Mouse (Mus musculus): ENCODE data around the gene Hcls1. TPM values are rescaled to one million over a fixed set of nuclear protein-coding genes. Genes with fewer than 3 reads are reported as not detected.
A peak's percentile ranks its signal among the peaks of the same experiment; 100 is the strongest.

Gene Hcls1
- total RNA-seq, 2 experiments from 2014 or later: 7.2 to 8.3 TPM

DNA sequence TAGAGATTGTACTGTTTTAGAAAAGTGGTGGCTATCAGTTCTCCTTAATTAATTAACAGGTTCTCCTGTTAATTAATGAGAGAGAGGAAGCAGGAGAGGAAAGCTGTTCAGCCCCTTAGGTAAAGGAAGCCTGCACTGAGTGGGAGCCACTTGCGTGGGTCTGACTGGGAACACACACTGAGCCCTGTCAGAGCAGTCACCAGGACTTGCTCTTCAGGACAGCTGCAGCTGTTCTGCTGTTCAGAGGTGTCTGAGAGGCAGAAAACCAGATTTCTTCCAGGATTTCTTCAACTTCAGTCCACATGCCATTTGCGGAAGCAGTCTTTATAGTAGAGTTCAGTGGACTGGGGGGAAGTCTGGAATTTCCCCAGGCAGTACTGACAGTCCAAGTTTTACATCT lies 52.6 kb downstream of the Hcls1 start:
- DNase-seq (ENCODE audit: low spot score in 2 of 2): no peak

DNA sequence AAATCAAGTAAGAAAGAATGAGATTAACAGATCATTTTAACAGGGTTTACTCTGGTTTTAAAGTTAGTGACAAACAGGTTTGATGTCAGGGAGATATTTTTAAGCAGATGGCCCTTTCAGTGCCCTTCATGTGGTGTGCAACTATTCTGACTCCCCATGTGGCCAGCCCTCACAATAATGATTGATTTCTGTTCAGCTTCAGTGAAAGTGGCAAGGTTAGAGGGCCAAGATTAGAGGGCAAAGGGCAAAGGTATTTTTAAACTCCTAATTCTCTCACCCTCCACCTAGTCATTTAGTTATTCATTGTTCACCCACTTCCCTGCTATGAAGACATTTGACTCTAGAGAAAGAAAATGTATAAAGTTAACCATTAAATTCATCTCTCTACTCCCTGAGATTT lies 53.3 kb downstream of the Hcls1 start:
- no peak for DNase-seq (ENCODE audit: low spot score in 2 of 2)

DNA sequence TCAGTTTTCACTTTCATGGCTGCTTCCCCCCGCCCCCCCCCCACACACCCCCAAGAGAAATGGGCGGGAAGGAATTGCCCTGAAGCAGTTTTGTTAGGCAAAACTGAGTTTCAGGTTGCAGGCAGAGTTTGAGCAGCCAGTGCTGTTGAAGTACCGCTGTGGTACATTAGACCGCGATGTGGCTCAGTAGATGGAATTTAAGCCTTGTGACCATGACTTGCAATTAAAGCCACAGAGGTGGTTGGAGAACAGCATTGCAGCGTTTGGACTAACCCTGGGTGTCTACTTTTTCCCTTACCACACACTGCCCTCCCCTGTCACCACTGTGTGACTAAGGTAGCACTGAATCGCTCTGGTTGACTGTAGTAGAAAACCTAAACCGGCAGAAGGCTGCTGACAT lies 54.7 kb downstream of the Hcls1 start:
- no peak for DNase-seq (ENCODE audit: low spot score in 2 of 2)

DNA sequence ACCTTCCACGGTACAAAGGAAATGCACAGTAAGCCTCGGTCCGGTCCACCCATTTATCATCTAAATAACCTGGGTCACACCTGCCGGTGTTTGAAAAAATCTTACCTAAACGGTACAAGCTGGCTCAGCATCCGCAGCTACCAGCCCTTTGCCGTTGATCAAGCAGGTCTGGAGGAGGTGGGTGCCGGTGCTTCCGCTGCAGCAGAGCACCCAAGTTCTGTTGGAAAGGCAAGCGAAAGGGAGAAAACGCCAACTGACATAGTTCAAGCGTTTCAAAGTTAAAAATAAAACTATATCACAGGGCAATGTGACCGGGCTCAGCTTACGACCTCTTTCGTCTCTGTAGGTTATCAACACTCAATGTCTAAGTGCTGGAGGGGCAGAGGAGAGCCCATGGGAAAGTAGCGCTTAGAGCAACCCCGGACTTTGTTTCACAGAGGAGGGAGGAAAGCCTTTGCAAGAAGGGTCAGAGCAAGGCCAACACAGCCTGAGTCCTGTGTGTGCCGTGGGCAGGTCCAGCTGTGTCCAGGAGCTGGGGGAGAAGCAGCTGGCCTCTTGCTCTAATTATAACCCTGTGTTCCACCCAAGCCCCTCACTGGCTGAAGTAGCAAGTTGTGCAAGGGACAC lies 55.3 kb downstream of the Hcls1 start, which contains the start of gene Fbxo40:
TSS of gene Fbxo40 (minus strand) at position 469 of the 627 bp plus-strand sequence.
- no peak for DNase-seq (ENCODE audit: low spot score in 2 of 2)

DNA sequence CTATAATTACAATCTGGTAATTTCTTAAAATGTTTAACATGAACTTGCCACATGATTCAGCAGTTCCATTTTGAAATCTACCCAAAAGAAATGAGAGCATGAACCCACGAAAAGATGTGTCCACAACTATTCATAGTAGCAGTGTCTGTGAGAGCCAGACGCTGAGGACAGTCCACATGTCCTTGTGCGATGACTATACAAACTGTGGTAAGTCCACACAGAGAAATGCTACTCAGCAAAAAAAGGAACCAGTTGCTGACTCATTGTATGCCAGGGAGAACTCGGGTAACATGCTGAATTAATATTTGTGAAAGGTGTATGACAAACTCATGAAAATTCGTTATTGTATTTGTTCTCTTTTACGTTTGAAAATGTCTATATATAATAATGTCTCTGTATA lies 62.9 kb downstream of the Hcls1 start:
- no peak for DNase-seq (ENCODE audit: low spot score in 2 of 2)

DNA sequence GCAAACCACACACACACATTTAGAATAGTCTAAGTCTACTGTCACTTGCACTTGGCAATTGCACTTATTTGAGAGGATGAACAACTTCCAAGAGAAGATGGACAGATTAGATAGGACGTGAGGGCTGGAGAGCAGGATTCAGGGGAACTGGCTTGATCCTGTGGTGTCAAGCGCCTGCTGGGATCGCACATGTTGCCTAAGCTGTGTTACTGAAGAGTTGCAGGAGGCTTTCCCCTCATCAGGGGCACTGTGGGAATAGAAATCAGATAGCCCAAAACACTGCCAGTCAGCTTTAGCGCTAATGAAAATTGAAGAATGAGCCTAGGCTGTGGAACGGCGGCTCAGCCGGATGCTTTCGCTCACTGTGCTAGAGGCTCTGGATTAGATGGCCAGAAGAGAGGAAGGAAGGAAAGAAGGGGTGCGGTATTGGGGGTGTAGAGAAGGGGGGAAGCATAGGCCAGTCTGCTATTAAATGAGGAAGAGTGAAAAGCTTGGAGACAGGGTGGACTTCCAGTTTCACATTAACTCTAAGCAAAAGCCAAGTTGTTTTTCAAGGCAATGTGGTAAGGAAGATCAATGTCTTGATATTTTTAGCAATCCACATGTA lies 64.7 kb downstream of the Hcls1 start:
- DNase-seq (ENCODE audit: low spot score in 2 of 2): no peak

DNA sequence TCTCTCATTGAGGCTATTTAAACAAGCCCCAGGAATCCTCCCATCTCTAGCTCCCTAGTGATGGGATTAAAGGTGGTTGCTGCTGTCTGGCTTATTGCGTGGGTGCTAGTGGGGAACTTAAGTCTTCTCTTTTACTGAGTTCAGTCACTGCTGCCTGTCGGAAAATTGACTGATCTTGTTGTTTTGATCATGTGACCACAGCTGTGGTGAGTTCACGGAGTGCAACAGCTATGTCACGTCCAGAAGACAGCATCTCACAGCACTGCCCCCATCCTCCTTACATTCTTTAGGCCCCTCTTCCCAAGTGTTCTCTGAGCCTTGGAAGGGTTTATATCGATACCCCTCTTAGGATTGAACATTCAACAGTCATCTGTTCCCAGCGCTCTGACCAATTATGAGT lies 74.5 kb downstream of the Hcls1 start:
- DNase-seq (ENCODE audit: low spot score in 2 of 2): no peak

DNA sequence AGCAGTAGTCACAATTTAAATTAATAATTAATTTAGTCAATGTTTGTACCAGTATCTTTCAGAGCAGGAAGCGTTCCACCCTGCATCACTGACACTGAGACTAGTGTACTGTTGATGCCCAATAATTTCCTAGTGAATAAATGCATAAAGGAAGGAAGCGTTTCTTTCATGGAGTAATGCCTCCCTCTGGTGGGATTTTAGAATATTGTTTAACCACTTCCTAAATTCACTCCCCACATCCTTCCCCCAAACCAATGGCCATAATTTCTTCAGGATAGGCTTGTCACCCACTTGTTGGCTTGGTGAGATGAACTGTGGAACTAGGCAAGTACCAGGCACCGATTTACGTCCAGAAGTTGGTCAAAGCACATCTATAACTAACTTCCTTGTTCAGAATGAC lies 75.6 kb downstream of the Hcls1 start:
- DNase-seq (ENCODE audit: low spot score in 2 of 2): no peak

DNA sequence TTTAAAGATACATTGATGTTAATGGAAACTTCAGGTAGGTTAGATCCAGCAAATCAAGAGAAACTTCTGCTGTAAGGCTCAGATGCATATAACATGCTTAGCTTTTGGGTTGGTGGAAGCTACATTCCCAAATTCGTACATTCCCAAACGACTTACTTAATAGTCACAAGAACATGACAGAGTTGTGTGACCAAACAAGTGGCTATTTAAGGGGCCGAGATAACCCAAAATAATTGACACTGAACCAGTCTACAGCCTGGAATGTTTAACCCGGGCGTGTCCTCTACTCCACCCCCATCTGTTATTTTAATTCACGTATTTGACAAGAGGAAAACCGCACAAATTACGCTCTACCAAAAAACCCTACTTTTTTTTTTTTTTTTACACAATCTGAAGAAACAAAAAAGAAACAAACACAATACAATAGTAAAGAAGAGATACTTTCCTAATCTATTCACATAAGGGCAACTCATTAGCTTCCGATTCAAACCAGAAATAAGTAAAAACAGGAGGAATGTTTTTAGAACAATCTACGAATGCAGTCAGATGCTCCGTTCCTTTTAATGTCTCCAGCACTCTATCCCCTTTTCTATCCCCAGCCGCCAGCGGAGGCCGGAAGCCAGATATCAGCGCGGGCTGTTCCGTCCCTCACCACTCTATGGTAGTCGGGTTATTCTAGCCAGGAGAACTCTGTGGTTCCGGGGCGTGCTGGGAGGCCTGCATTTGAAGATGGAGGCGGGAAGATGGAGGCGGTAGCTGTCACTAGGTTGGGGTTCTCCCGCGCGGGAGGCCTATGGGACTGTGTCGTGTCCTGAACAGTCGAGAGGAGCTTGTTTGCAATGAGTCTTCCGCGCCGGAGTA lies 76.5 kb downstream of the Hcls1 start, which contains the start of gene Polq:
TSS of gene Polq (plus strand) at position 726 of the 861 bp plus-strand sequence.
- peak; percentile 74 to 92 for DNase-seq (ENCODE audit: low spot score in 2 of 2)

DNA sequence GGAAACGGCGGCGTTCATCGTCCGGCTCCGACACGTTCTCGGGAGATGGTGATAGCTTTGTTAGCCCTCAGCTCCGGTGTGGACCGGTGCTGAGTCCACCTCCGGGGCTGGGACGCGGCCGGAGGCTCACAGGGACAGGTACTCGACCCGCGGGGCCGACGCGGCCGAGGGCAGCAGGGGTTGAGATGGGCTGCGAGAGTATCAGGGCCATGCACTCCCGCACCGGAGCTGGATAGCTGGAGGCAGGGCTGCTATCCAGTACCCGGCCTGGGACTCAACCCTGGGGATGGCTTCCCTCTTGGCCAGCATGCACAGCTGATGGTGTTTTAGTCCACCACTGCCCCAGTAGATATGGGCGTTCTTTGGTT lies 77.1 kb downstream of the Hcls1 start:
- no peak for DNase-seq (ENCODE audit: low spot score in 2 of 2)

DNA sequence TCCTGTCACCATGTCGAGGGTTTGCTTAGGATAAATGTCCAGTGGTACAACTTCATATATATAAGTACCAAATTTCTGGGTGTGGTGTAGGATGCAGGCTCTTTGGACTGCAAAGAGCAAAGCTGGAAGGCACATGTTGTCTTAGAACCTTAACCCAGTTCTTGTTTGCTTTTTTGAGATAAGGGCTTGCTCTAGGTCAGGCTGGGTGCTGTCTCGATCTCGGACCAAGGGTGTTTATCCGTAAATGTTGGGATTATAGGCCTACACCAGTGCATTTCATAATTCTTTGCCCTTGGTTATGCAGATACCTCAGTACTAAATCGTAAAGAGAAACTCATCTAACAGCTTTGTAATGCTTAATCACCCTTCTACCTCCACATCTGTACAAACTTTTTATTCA lies 77.6 kb downstream of the Hcls1 start:
- DNase-seq (ENCODE audit: low spot score in 2 of 2): no peak

Other genes starting within 250 kb of the Hcls1 start
- gene Ildr1, start 241.0 kb upstream of the Hcls1 start, total RNA-seq (2021): not detected
- 1 to 10 TPM; 1.2 to 2.0 TPM for gene Slc15a2, start 150.0 kb upstream of the Hcls1 start, total RNA-seq (2021)
- gene Iqcb1, start 106.6 kb upstream of the Hcls1 start, total RNA-seq (2021): 10 to 100 TPM; 16.9 to 18.7 TPM
- under 1 TPM; 0.39 to 0.93 TPM for gene Eaf2, start 60.0 kb upstream of the Hcls1 start, total RNA-seq (2021)
- 10 to 100 TPM; 40.0 to 42.9 TPM for gene Golgb1, start 59.8 kb upstream of the Hcls1 start, total RNA-seq (2021)
- 10 to 100 TPM in 1 of 2 experiments, 1 to 10 TPM in 1; 9.6 to 13.1 TPM for gene Fbxo40, start 55.5 kb downstream of the Hcls1 start, total RNA-seq (2021)
- gene Polq, start 76.8 kb downstream of the Hcls1 start, total RNA-seq (2021): 1 to 10 TPM; 2.9 to 3.3 TPM